Mouse (Mus musculus): Measurements from ENCODE around the gene Gstm3. TPM values are rescaled to one million over a fixed set of nuclear protein-coding genes. Genes with fewer than 3 reads are reported as not detected.
A peak's percentile ranks its signal among the peaks of the same experiment; 100 is the strongest.
"Not testable (repeated sequence)": the region's sequence is repeated elsewhere in the genome, so short reads cannot be mapped to it uniquely, and the experiment has no call there.

Gene Gstm3
- polyA plus RNA-seq, 1 experiment from 2014 or later: 11.4 TPM

GRCm38 (mm10) chr3:107999491-107999890 is 30.4 kb upstream of the Gstm3 start:
- no peaks in the 10 kb centered on the region for H3K9me3 ChIP-seq (replicated peaks)
- no peak overlapping the region for H3K27ac ChIP-seq
- no peaks in the 10 kb centered on the region for H3K27me3 ChIP-seq
- no peak for ATAC-seq (ENCODE audit: low read depth)
- no peak for DNase-seq
- no peak overlapping the region for H3K4me3 ChIP-seq (replicated peaks)
- no peak overlapping the region for H3K4me2 ChIP-seq
- 71% methylated on average over 3 of the region's 3 CpGs for WGBS (ENCODE audit: insufficient replicate concordance)
- no peaks in the 10 kb centered on the region for H3K36me3 ChIP-seq
- no peak overlapping the region for H3K9ac ChIP-seq
- H3K4me1 ChIP-seq (replicated peaks): no peaks in the 10 kb centered on the region

- no peaks in the 10 kb centered on the region for H3K4me1 ChIP-seq (replicated peaks)
- no peaks in the 10 kb centered on the region for H3K9me3 ChIP-seq (replicated peaks)
- WGBS (ENCODE audit: insufficient replicate concordance): 60% methylated on average over 3 of the region's 3 CpGs
- no peak overlapping the region for H3K4me3 ChIP-seq (replicated peaks)
- ATAC-seq (ENCODE audit: low read depth) (no peak), DNase-seq (no peak)
- H3K9ac ChIP-seq: no peak overlapping the region
- H3K27ac ChIP-seq: no peak overlapping the region
- no peak overlapping the region for H3K4me2 ChIP-seq
- H3K36me3 ChIP-seq: no peaks in the 10 kb centered on the region
- H3K27me3 ChIP-seq: no peaks in the 10 kb centered on the region
Measured at GRCm38 (mm10) chr3:107998591-107998990, 29.5 kb upstream of the Gstm3 start.

DNA sequence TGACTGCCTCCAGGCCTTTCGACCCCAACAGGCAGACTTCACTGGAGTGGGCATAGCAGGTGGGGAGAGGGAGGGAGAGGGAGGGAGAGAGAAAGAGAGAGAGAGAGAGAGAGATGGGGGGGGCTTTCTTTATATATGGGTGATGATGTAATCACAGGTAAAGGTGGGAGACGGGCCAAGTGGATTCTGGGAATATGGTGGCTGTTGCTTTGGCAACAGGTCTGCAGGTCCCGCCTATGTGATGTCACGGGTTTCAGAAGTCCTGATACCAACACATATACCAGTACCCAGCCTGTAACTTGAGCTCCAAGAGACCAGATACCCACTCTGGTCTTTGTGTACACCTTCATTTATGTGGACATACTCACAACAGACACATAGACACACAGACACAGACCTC is 27.5 kb upstream of the Gstm3 start:
- H3K36me3 ChIP-seq: no peaks in the 10 kb centered on the region
- H3K4me3 ChIP-seq (replicated peaks): no peak overlapping the region
- no peaks in the 10 kb centered on the region for H3K27me3 ChIP-seq
- 68% methylated on average over 4 of the region's 4 CpGs for WGBS (ENCODE audit: insufficient replicate concordance)
- H3K27ac ChIP-seq: no peak overlapping the region
- ATAC-seq (ENCODE audit: low read depth) (no peak), DNase-seq (no peak)
- H3K9me3 ChIP-seq (replicated peaks): no peaks in the 10 kb centered on the region
- H3K4me2 ChIP-seq: no peak overlapping the region
- H3K9ac ChIP-seq: no peak overlapping the region
- H3K4me1 ChIP-seq (replicated peaks): no peaks in the 10 kb centered on the region

- DNase-seq; H3K4me1 ChIP-seq (replicated peaks); H3K36me3 ChIP-seq; H3K9ac ChIP-seq; H3K27me3 ChIP-seq; H3K9me3 ChIP-seq (replicated peaks); H3K27ac ChIP-seq; H3K4me3 ChIP-seq (replicated peaks); H3K4me2 ChIP-seq; ATAC-seq (ENCODE audit: low read depth): not testable (repeated sequence)
- WGBS (ENCODE audit: insufficient replicate concordance): 76% methylated on average over 2 of the region's 2 CpGs
Measured at GRCm38 (mm10) chr3:107995974-107996373, 26.9 kb upstream of the Gstm3 start.

GRCm38 (mm10) chr3:107986041-107986562 is 17.0 kb upstream of the Gstm3 start, which contains the start of gene Gstm2:
Gene Gstm2 (minus strand): TSS chr3:107986453.
- Histone ChIP-seq H3K9me3 (replicated peaks) (no peaks in the 10 kb centered on the region), H3K27ac (no peak within 1 kb of the TSS), H3K27me3 (no peaks in the 10 kb centered on the region), H3K9ac (no peak within 1 kb of the TSS), H3K4me3 (replicated peaks) (no peak within 1 kb of the TSS), H3K36me3 (no peaks in the 10 kb centered on the region), H3K4me2 (no peak within 1 kb of the TSS), H3K4me1 (replicated peaks) (no peaks in the 10 kb centered on the region; the same call in 1 of the 2 replicates)
- 41% methylated on average over 8 of the region's 8 CpGs for WGBS (ENCODE audit: insufficient replicate concordance)
- 0 out of 2 replicates have a peak, but pooled peaks have one; percentile 26 for ATAC-seq (ENCODE audit: low read depth)
- DNase-seq: no peak

DNA sequence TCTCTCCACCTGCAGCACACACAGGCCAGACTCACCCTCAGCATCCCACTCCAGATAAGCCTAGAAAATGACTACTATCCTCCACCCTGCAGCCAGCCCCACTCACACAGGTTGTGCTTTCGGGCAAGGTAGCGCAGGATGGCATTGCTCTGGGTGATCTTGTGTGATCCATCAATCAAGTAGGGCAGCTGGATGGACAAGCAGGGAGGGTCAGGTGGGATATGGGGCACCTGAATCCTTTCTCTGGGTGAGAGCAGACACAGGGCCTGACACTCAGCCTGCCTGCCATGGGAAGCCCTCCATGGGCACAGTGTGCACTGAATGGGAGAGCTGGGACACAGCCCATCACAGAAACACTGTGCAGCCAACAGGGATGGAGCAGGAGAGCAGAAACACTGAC is 16.1 kb upstream of the Gstm3 start:
- H3K4me2 ChIP-seq; ATAC-seq (ENCODE audit: low read depth): not testable (repeated sequence)

GRCm38 (mm10) chr3:107984471-107984870 is 15.4 kb upstream of the Gstm3 start:
- Histone ChIP-seq H3K9me3 (replicated peaks) (no peaks in the 10 kb centered on the region), H3K27me3 (no peaks in the 10 kb centered on the region), H3K9ac (no peak overlapping the region), H3K27ac (no peak overlapping the region), H3K4me2 (no peak overlapping the region), H3K4me1 (replicated peaks) (peaks cover 6% of the 10 kb centered on the region; the same call in 1 of the 2 replicates), H3K36me3 (no peaks in the 10 kb centered on the region), H3K4me3 (replicated peaks) (no peak overlapping the region)
- WGBS (ENCODE audit: insufficient replicate concordance): 47% methylated on average over 5 of the region's 5 CpGs
- ATAC-seq (ENCODE audit: low read depth) (no peak), DNase-seq (no peak)

More for the DNA sequence above, 16.1 kb upstream of the Gstm3 start:
- not testable (repeated sequence) for DNase-seq; H3K36me3 ChIP-seq; H3K27ac ChIP-seq; H3K4me1 ChIP-seq (replicated peaks); H3K4me3 ChIP-seq (replicated peaks); H3K9ac ChIP-seq; H3K9me3 ChIP-seq (replicated peaks); H3K27me3 ChIP-seq
- WGBS (ENCODE audit: insufficient replicate concordance): 85% methylated on average over 2 of the region's 2 CpGs

DNA sequence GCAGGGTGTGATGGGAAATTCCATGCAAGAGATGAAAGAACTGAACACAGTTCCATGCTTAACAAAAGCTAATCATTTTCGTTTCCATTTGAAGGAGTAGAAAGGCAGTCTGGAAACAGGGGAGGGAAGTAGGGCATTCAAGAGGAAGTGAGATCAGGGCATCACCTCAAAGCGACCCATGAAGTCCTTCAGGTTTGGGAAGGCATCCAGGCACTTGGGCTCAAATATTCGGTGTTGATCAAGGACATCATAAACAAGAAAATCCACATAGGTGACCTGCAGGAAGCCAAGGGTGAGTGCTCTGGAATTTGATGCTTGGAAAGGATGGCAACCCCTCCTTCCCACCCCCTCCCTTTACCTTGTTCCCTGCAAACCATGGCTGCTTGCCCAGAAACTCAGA is 14.7 kb upstream of the Gstm3 start:
- no peak for ATAC-seq (ENCODE audit: low read depth)
- no peak for DNase-seq
- Histone ChIP-seq H3K9me3 (replicated peaks) (no peaks in the 10 kb centered on the region), H3K4me1 (replicated peaks) (peaks cover 6% of the 10 kb centered on the region; the same call in 1 of the 2 replicates), H3K9ac (no peak overlapping the region), H3K27me3 (no peaks in the 10 kb centered on the region), H3K36me3 (no peaks in the 10 kb centered on the region), H3K4me3 (replicated peaks) (no peak overlapping the region), H3K4me2 (no peak overlapping the region), H3K27ac (no peak overlapping the region)
- WGBS (ENCODE audit: insufficient replicate concordance): 38% methylated on average over 3 of the region's 3 CpGs

GRCm38 (mm10) chr3:107982726-107983125 is 13.6 kb upstream of the Gstm3 start:
- H3K36me3 ChIP-seq: no peaks in the 10 kb centered on the region
- 46% methylated on average over 6 of the region's 6 CpGs for WGBS (ENCODE audit: insufficient replicate concordance)
- ATAC-seq (ENCODE audit: low read depth) (no peak), DNase-seq (no peak)
- H3K9me3 ChIP-seq (replicated peaks): no peaks in the 10 kb centered on the region
- peaks cover 7% of the 10 kb centered on the region; the same call in 1 of the 2 replicates for H3K4me1 ChIP-seq (replicated peaks)
- no peaks in the 10 kb centered on the region for H3K27me3 ChIP-seq
- no peak overlapping the region for H3K4me3 ChIP-seq (replicated peaks)
- H3K9ac ChIP-seq: no peak overlapping the region
- H3K4me2 ChIP-seq: no peak overlapping the region
- no peak overlapping the region for H3K27ac ChIP-seq

- no peak overlapping the region for H3K4me2 ChIP-seq
- H3K9ac ChIP-seq: no peak overlapping the region
- 53% methylated on average over 3 of the region's 3 CpGs for WGBS (ENCODE audit: insufficient replicate concordance)
- no peak for ATAC-seq (ENCODE audit: low read depth)
- peaks cover 12% of the 10 kb centered on the region; the same call in 1 of the 2 replicates for H3K4me1 ChIP-seq (replicated peaks)
- H3K27me3 ChIP-seq: no peaks in the 10 kb centered on the region
- no peak overlapping the region for H3K4me3 ChIP-seq (replicated peaks)
- no peak for DNase-seq
- no peaks in the 10 kb centered on the region for H3K36me3 ChIP-seq
- H3K9me3 ChIP-seq (replicated peaks): no peaks in the 10 kb centered on the region
- no peak overlapping the region for H3K27ac ChIP-seq
Measured at GRCm38 (mm10) chr3:107981261-107981660, 12.2 kb upstream of the Gstm3 start.

GRCm38 (mm10) chr3:107977691-107978090 is 8.6 kb upstream of the Gstm3 start:
- Histone ChIP-seq H3K4me1 (replicated peaks) (peaks cover 12% of the 10 kb centered on the region), H3K4me2 (no peak overlapping the region), H3K4me3 (replicated peaks) (no peak overlapping the region), H3K27ac (no peak overlapping the region), H3K27me3 (no peaks in the 10 kb centered on the region), H3K9me3 (replicated peaks) (no peaks in the 10 kb centered on the region), H3K9ac (no peak overlapping the region), H3K36me3 (no peaks in the 10 kb centered on the region)
- no peak for DNase-seq
- WGBS (ENCODE audit: insufficient replicate concordance): 44% methylated on average over 3 of the region's 3 CpGs
- 0 out of 2 replicates have a peak, but pooled peaks have one; percentile 48 for ATAC-seq (ENCODE audit: low read depth)

- no peak overlapping the region for H3K4me2 ChIP-seq
- no peaks in the 10 kb centered on the region for H3K36me3 ChIP-seq
- ATAC-seq (ENCODE audit: low read depth): no peak
- no peak overlapping the region for H3K4me3 ChIP-seq (replicated peaks)
- 78% methylated on average over 1 of the region's 1 CpGs for WGBS (ENCODE audit: insufficient replicate concordance)
- no peaks in the 10 kb centered on the region for H3K27me3 ChIP-seq
- no peak overlapping the region for H3K9ac ChIP-seq
- H3K4me1 ChIP-seq (replicated peaks): peaks cover 9% of the 10 kb centered on the region
- no peaks in the 10 kb centered on the region for H3K9me3 ChIP-seq (replicated peaks)
- H3K27ac ChIP-seq: no peak overlapping the region
- DNase-seq: no peak
Measured at GRCm38 (mm10) chr3:107974237-107974636, 5.2 kb upstream of the Gstm3 start.
